ENCODE assay signal across 14 mouse cellular contexts in genomic region chr5:31929007-31929406, GRCm38 (mm10).
A peak's percentile ranks its signal among the peaks of the same experiment; 100 is the strongest.
DNase-seq lines count a peak whose midpoint lies in the region; ATAC-seq and TF ChIP-seq lines count a peak whose summit lies in the region.
"Had no signal": no experiment of that assay in that cellular context is flagged by ENCODE, and none has a peak within 500 bp of the region (broad histone marks: within the 10 kb centered on the region; RNA-seq: fewer than 3 reads in every experiment).

No protein-coding gene starts in this region.

- no peak overlapping the region for H3K4me3 ChIP-seq in embryonic facial prominence, embryonic 14.5 days (ENCODE audit: low read depth, low read length)
- no peak overlapping the region for H3K4me3 ChIP-seq in embryonic facial prominence, embryonic 10.5 days
- H3K4me3 ChIP-seq in lung, adult 2 months (replicated peaks; ENCODE audit: extremely low read depth, low read depth, low read length) = no peak overlapping the region
- H3K4me3 ChIP-seq in hindbrain, embryonic 16.5 days (ENCODE audit: low read length) = no peak overlapping the region
- H3K4me3 ChIP-seq: limb, embryonic 13.5 days; neural tube, embryonic 12.5 days had no signal

- H3K9ac ChIP-seq in embryonic facial prominence, embryonic 14.5 days (ENCODE audit: low read depth, low read length) = no peak overlapping the region
- H3K9ac ChIP-seq in hindbrain, embryonic 16.5 days (ENCODE audit: low read depth, low read length) = no peak overlapping the region
- H3K9ac ChIP-seq: limb, embryonic 13.5 days; liver, postnatal 0 days; neural tube, embryonic 12.5 days had no signal

- peak; percentile 18; the same call in 1 of the 2 replicates for ATAC-seq in embryonic facial prominence, embryonic 14.5 days (ENCODE audit: low read depth)
- ATAC-seq in hindbrain, embryonic 16.5 days = peak; percentile 89
- ATAC-seq: liver, postnatal 0 days had no signal

- H3K36me3 ChIP-seq in embryonic facial prominence, embryonic 14.5 days (ENCODE audit: control insufficient read depth, insufficient read depth, low read length) = no peaks in the 10 kb centered on the region
- no peaks in the 10 kb centered on the region for H3K36me3 ChIP-seq in embryonic facial prominence, embryonic 10.5 days (replicated peaks)
- no peaks in the 10 kb centered on the region for H3K36me3 ChIP-seq in hindbrain, embryonic 16.5 days (ENCODE audit: control insufficient read depth, insufficient read depth, low read length)
- H3K36me3 ChIP-seq: limb, embryonic 13.5 days; neural tube, embryonic 12.5 days had no signal

- WGBS in embryonic facial prominence, embryonic 14.5 days = 73% methylated on average over 7 of the region's 7 CpGs
- 71% methylated on average over 7 of the region's 7 CpGs for WGBS in embryonic facial prominence, embryonic 10.5 days
- 59% methylated on average over 7 of the region's 7 CpGs for WGBS in lung, adult 2 months
- WGBS in hindbrain, embryonic 16.5 days = 40% methylated on average over 7 of the region's 7 CpGs

- DNase-seq in embryonic facial prominence, embryonic 14.5 days (ENCODE audit: low spot score) = no peak
- DNase-seq in embryonic facial prominence, embryonic 10.5 days (ENCODE audit: low spot score) = no peak
- DNase-seq in lung, adult 18-20 months = peak; percentile 13 to 60
- no peak for DNase-seq in lung, adult 2 months
- DNase-seq in R1 (ENCODE audit: low read depth, low spot score) = peak; percentile 6
- no peak for DNase-seq in retina, embryonic 14.5 days (ENCODE audit: low spot score)
- no peak for DNase-seq in heart, adult 8-10 months (ENCODE audit: low spot score)
- DNase-seq: adrenal gland, postnatal 14 days; heart, postnatal 36 days; kidney, adult 2 months; liver, postnatal 0 days had no signal

- no peak overlapping the region for H3K4me2 ChIP-seq in embryonic facial prominence, embryonic 14.5 days (ENCODE audit: low read depth, low read length)
- no peak overlapping the region for H3K4me2 ChIP-seq in hindbrain, embryonic 16.5 days (ENCODE audit: low read length)
- H3K4me2 ChIP-seq: limb, embryonic 13.5 days; neural tube, embryonic 12.5 days had no signal

- peaks cover 19% of the 10 kb centered on the region; the same call in 1 of the 2 replicates for H3K4me1 ChIP-seq in embryonic facial prominence, embryonic 14.5 days (ENCODE audit: control insufficient read depth, insufficient read depth, low read length)
- no peaks in the 10 kb centered on the region for H3K4me1 ChIP-seq in embryonic facial prominence, embryonic 10.5 days
- H3K4me1 ChIP-seq in lung, adult 2 months (ENCODE audit: control insufficient read depth, insufficient read depth, low read length) = peaks cover 3% of the 10 kb centered on the region; the same call in 1 of the 2 replicates
- peaks cover 3% of the 10 kb centered on the region; the same call in 1 of the 2 replicates for H3K4me1 ChIP-seq in hindbrain, embryonic 16.5 days (ENCODE audit: control insufficient read depth, insufficient read depth, low read depth, low read length)
- H3K4me1 ChIP-seq: neural tube, embryonic 12.5 days had no signal

- TF ChIP-seq POLR2A in lung, adult 2 months (IDR thresholded peaks at IDR 0.05; ENCODE audit: borderline replicate concordance, extremely low read depth, low read depth, low read length) = no peak

- no peaks in the 10 kb centered on the region for H3K9me3 ChIP-seq in embryonic facial prominence, embryonic 14.5 days (ENCODE audit: control insufficient read depth, low read length)
- peaks cover 3% of the 10 kb centered on the region; the same call in 1 of the 2 replicates for H3K9me3 ChIP-seq in embryonic facial prominence, embryonic 10.5 days
- no peaks in the 10 kb centered on the region for H3K9me3 ChIP-seq in hindbrain, embryonic 16.5 days (ENCODE audit: control insufficient read depth, low read length)
- H3K9me3 ChIP-seq: limb, embryonic 13.5 days had no signal

- no peak overlapping the region for H3K27ac ChIP-seq in embryonic facial prominence, embryonic 14.5 days (replicated peaks; ENCODE audit: low read depth, low read length)
- no peak overlapping the region for H3K27ac ChIP-seq in embryonic facial prominence, embryonic 10.5 days (replicated peaks)
- no peak overlapping the region for H3K27ac ChIP-seq in hindbrain, embryonic 16.5 days (ENCODE audit: low read depth, low read length)
- H3K27ac ChIP-seq: limb, embryonic 13.5 days; neural tube, embryonic 12.5 days had no signal

- H3K27me3 ChIP-seq in embryonic facial prominence, embryonic 14.5 days (replicated peaks; ENCODE audit: control insufficient read depth, insufficient read depth, low read length) = no peaks in the 10 kb centered on the region
- no peaks in the 10 kb centered on the region for H3K27me3 ChIP-seq in embryonic facial prominence, embryonic 10.5 days (replicated peaks; ENCODE audit: low read depth, poor library complexity, severe bottlenecking)
- no peaks in the 10 kb centered on the region for H3K27me3 ChIP-seq in hindbrain, embryonic 16.5 days (replicated peaks; ENCODE audit: control insufficient read depth, insufficient read depth, low read length)
- H3K27me3 ChIP-seq: limb, embryonic 13.5 days; neural tube, embryonic 12.5 days had no signal

- no peak for TF ChIP-seq CTCF in lung, adult 2 months (IDR thresholded peaks at IDR 0.05; ENCODE audit: insufficient read depth, low read length)

Comparison
In these comparisons a context has a peak if more than half of its experiments do, and no peak if none do; other contexts are left out.
1. DNase-seq: peak in lung, adult 18-20 months (2 of 2) and R1 (single experiment); none in embryonic facial prominence, embryonic 14.5 days (single experiment), embryonic facial prominence, embryonic 10.5 days (single experiment), lung, adult 2 months (single experiment), retina, embryonic 14.5 days (single experiment) and heart, adult 8-10 months (single experiment).